Mouse (Mus musculus): Measurements from ENCODE around the gene Trim71.

Trim71 gene

GRCm38 (mm10) chr9:114477019-114477418 lies 87.2 kb downstream of the Trim71 start:
- DNase-seq = no peak

GRCm38 (mm10) chr9:114471892-114472291 lies 92.3 kb downstream of the Trim71 start:
- no peak for DNase-seq

DNA sequence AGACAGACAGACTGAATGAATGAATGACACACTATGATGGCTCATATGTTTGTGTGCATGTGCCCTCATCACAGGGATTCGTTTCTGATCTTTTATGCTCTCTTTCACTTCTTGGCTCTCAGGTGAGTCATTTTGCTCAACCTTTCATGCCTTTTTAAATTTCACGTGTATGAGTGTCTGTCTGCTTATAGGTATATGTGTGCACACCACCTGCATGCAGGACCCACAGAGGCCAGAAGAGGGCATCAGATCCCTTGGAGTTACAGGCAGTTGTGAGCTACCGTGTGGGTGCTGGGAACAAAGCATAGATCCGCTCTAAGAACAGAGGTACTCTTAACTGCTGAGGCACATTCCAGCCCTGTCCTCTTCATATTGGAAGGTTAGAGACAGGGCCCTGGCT lies 95.5 kb downstream of the Trim71 start:
- no peak for DNase-seq

- no peak for DNase-seq
These were observed 96.0 kb downstream of the Trim71 start for GRCm38 (mm10) chr9:114468217-114468616.

GRCm38 (mm10) chr9:114466871-114467270 lies 97.3 kb downstream of the Trim71 start:
- DNase-seq = no peak

DNA sequence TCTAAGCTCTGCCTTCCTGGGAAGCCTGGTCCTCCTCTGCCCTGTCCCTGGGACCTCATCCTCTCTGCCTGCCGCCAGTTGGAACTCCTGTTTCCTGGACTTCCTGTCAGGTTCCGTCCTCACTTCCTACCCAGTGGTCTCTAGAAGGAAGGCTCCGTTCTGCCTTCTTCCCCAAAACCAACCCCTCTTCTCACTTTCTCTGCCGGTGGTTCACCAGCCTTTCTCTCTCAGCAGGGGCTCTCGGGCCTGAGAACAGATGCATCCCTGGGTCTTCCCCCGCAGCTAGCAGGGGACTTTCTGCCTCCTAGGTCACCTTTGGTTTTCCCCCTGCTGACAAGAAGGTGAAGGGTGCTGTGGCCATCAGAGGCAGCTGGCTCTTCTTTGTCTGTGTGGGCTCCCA lies 98.7 kb downstream of the Trim71 start:
- DNase-seq = no peak

DNA sequence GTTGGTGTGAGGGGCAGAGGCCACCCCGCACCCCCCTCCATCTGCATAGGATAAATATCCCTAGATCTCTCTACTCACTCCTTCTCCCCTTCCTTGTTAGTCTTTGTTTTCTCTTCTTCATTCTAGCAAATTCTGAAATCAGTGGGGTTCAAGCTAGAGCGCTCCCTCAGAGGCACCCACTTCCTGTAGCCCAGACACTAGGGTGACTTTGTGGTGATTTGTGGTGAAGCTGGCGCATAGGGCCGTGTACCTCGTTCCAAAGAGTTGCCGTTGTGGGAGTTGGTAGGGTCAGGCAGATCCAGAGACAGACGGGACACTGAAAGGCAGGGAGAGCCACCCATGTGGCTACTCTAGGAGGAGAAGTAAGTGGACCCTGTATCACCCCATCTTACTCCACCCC lies 101.6 kb downstream of the Trim71 start:
- no peak for DNase-seq

- no peak for DNase-seq
These were observed 105.7 kb downstream of the Trim71 start for GRCm38 (mm10) chr9:114458436-114458835.

Data from spleen, adult 18-20 months (tissue).